Mouse (Mus musculus) G1E (cell line): Measurements from ENCODE around the gene Kif5c.

Source experiments
- CTCF ChIP-seq: IDR thresholded peaks from 2 replicates; pipeline ENCODE4 v1.5.1; 2012; ENCODE audit warnings: low read depth, low read length, inconsistent platforms, mixed read lengths
- GATA1 ChIP-seq: IDR thresholded peaks from 2 replicates; pipeline ENCODE4 v1.6.1; 2012; ENCODE audit warnings: borderline replicate concordance, low read length, inconsistent platforms, mixed read lengths
- GATA2 ChIP-seq: IDR thresholded peaks from 2 replicates; pipeline ENCODE4 v1.6.1; 2012; ENCODE audit warnings: low read depth, low read length, inconsistent platforms, borderline replicate concordance
- POLR2AphosphoS5 ChIP-seq: IDR thresholded peaks from 2 replicates; pipeline ENCODE4 v1.6.1; 2012; ENCODE audit warnings: low read depth, low read length, inconsistent platforms; ENCODE audit not compliant: insufficient replicate concordance
- TAL1 ChIP-seq: conservative IDR thresholded peaks from 2 replicates; pipeline ENCODE4 v1.6.1; 2012; ENCODE audit warnings: low read depth, low read length, inconsistent platforms, mixed read lengths

GRCm38 (mm10) chr2:49629181-49629580 is 10.1 kb downstream of the Kif5c start:
- TF ChIP-seq CTCF = no peak
- no peak for TF ChIP-seq TAL1
- no peak for TF ChIP-seq GATA2
- TF ChIP-seq GATA1 = no peak
- no peak for TF ChIP-seq POLR2AphosphoS5
